In genomic region chr4:40853565-40854386, GRCm38 (mm10) we compare ENCODE assay signal across 7 mouse cellular contexts. TPM values are rescaled to one million over a fixed set of nuclear protein-coding genes. Genes with fewer than 3 reads are reported as not detected.
DNase-seq lines count a peak whose midpoint lies in the region; ATAC-seq and TF ChIP-seq lines count a peak whose summit lies in the region.

B4galt1 (minus strand) TSS chr4:40854005.

- H3K27me3 ChIP-seq in intestine, postnatal 0 days (replicated peaks; ENCODE audit: control insufficient read depth, insufficient read depth, low read length) = 0 out of 2 replicates have a peak, but pooled peaks cover 4% of the 10 kb centered on the region
- no peaks in the 10 kb centered on the region for H3K27me3 ChIP-seq in midbrain, embryonic 12.5 days
- no peaks in the 10 kb centered on the region for H3K27me3 ChIP-seq in small intestine, adult 2 months (ENCODE audit: control insufficient read depth, insufficient read depth, low read length)

- ATAC-seq in intestine, postnatal 0 days = peak; percentile 89
- ATAC-seq in midbrain, embryonic 12.5 days (ENCODE audit: low FRiP score, low read depth) = peak; percentile 95

- H3K4me1 ChIP-seq in intestine, postnatal 0 days (replicated peaks; ENCODE audit: control insufficient read depth, insufficient read depth, low read length) = no peaks in the 10 kb centered on the region
- peaks cover 35% of the 10 kb centered on the region for H3K4me1 ChIP-seq in midbrain, embryonic 12.5 days
- H3K4me1 ChIP-seq in small intestine, adult 2 months (ENCODE audit: control insufficient read depth, insufficient read depth, insufficient read length, low read length) = peaks cover 30% of the 10 kb centered on the region; the same call in 1 of the 2 replicates

- peak within 1 kb of the TSS; percentile 71 for H3K4me3 ChIP-seq in intestine, postnatal 0 days (ENCODE audit: low read depth, low read length)
- H3K4me3 ChIP-seq in midbrain, embryonic 12.5 days = peak within 1 kb of the TSS; percentile 74
- H3K4me3 ChIP-seq in small intestine, adult 2 months (ENCODE audit: low read depth, low read length) = peak within 1 kb of the TSS; percentile 98

- peak within 1 kb of the TSS; percentile 84 for H3K4me2 ChIP-seq in intestine, postnatal 0 days (replicated peaks; ENCODE audit: low read depth)
- H3K4me2 ChIP-seq in midbrain, embryonic 12.5 days (replicated peaks) = peak within 1 kb of the TSS; percentile 77

- H3K9ac ChIP-seq in intestine, postnatal 0 days (ENCODE audit: low read depth, low read length) = peak within 1 kb of the TSS; percentile 77
- H3K9ac ChIP-seq in midbrain, embryonic 12.5 days (replicated peaks) = peak within 1 kb of the TSS; percentile 89

- WGBS in intestine, postnatal 0 days = under 1% methylated on average over 83 of the region's 83 CpGs
- WGBS in midbrain, embryonic 12.5 days = 1% methylated on average over 74 of the region's 83 CpGs
- under 1% methylated on average over 81 of the region's 83 CpGs for WGBS in small intestine, adult 2 months

- H3K9me3 ChIP-seq in intestine, postnatal 0 days (ENCODE audit: control insufficient read depth) = no peaks in the 10 kb centered on the region
- no peaks in the 10 kb centered on the region for H3K9me3 ChIP-seq in midbrain, embryonic 12.5 days

- TF ChIP-seq CTCF in intestine, postnatal 0 days (IDR thresholded peaks at IDR 0.05; ENCODE audit: low read depth) = peak; percentile 7; the same call in 1 of the 2 replicates
- TF ChIP-seq CTCF in small intestine, adult 2 months (IDR thresholded peaks at IDR 0.05; ENCODE audit: extremely low read depth, insufficient read length, insufficient replicate concordance, low read depth, low read length) = no peak

- peak; percentile 81 for TF ChIP-seq POLR2A in small intestine, adult 2 months (IDR thresholded peaks at IDR 0.05; ENCODE audit: low read depth, low read length)

- no peaks in the 10 kb centered on the region; the same call in 1 of the 2 replicates for H3K36me3 ChIP-seq in intestine, postnatal 0 days (ENCODE audit: control insufficient read depth, insufficient read depth)
- no peaks in the 10 kb centered on the region for H3K36me3 ChIP-seq in midbrain, embryonic 12.5 days
- no peaks in the 10 kb centered on the region for H3K36me3 ChIP-seq in small intestine, adult 2 months (ENCODE audit: control insufficient read depth, insufficient read depth, low read length)

- intact Hi-C loops in left cerebral cortex, postnatal 4 days (cut with DNase I) = no loop called here

- DNase-seq in adrenal gland, adult 8-10 months = peak; percentile 98
- peak; percentile 100 for DNase-seq in embryo, embryonic 9.5 days (ENCODE audit: extremely low spot score)
- no peak for DNase-seq in gonadal fat pad, adult 2 months (ENCODE audit: low read depth)
- peak; percentile 99 for DNase-seq in left cerebral cortex, postnatal 4 days

- peak within 1 kb of the TSS; percentile 86 for H3K27ac ChIP-seq in intestine, postnatal 0 days (ENCODE audit: low read depth, low read length)
- peak within 1 kb of the TSS; percentile 90 for H3K27ac ChIP-seq in midbrain, embryonic 12.5 days (replicated peaks)
- peak within 1 kb of the TSS; percentile 89 for H3K27ac ChIP-seq in small intestine, adult 2 months (ENCODE audit: insufficient read depth, low read depth, low read length)

RNA-seq across cellular contexts. Expression of gene B4galt1, which starts in this region (rescaled TPM):
- total RNA-seq in adrenal gland, adult 8-10 months (2022) = 10 to 100 TPM; 58.8 to 94.7 (median 64.4) TPM
- polyA plus RNA-seq in gonadal fat pad, adult 2 months (2012; rRNA removed) = 38.1 and 66.2 TPM in 2 replicates
- 15.3 and 15.5 TPM in 2 replicates for polyA plus RNA-seq in intestine, postnatal 0 days (2015; fragmentation: Nextera tagmentation; extraction: Ambion mirVana)
- total RNA-seq in left cerebral cortex, postnatal 4 days (2021) = 1 to 10 TPM; 6.7 TPM
- 14.8 and 15.2 TPM in 2 replicates for polyA plus RNA-seq in midbrain, embryonic 12.5 days (2016; fragmentation: Nextera tagmentation; extraction: Ambion mirVana)
- polyA plus RNA-seq in small intestine, adult 2 months (2012; rRNA removed) = 71.3 and 79.4 TPM in 2 replicates

Comparison
In these comparisons a context has a peak if more than half of its experiments do, and no peak if none do; other contexts are left out.
1. RNA of gene B4galt1 (total RNA-seq): 58.8 to 94.7 TPM in adrenal gland, adult 8-10 months; 6.7 TPM in left cerebral cortex, postnatal 4 days; every median in the first group is over 4 times any median in the second.
2. Peak in every context shown above with its lines, with median percentiles within 50 percentile points of each other: H3K27ac ChIP-seq and H3K4me3 ChIP-seq.